Mouse (Mus musculus) heart, adult 9 months (tissue): Measurements from ENCODE around the gene Ttpal.
A peak's percentile ranks its signal among the peaks of the same experiment; 100 is the strongest.

Experiments used
- DNase-seq, 2 experiments: peaks; one replicate each; pipeline ENCODE4 v3.0.0; 2022; ENCODE audit warnings: low spot score in 2 of 2

The Ttpal gene

GRCm38 (mm10) chr2:163592084-163592483 is 10.0 kb upstream of the Ttpal start:
- no peak for DNase-seq

- DNase-seq, result no peak
Observed at GRCm38 (mm10) chr2:163593636-163594282, 8.4 kb upstream of the Ttpal start.

GRCm38 (mm10) chr2:163595119-163595518 is 7.0 kb upstream of the Ttpal start:
- DNase-seq, result peak; percentile 57 to 78

- peak; percentile 90 to 94 for DNase-seq
Observed at GRCm38 (mm10) chr2:163596057-163596872, 5.8 kb upstream of the Ttpal start.

GRCm38 (mm10) chr2:163596873-163597155 is 5.3 kb upstream of the Ttpal start:
- DNase-seq, result no peak

GRCm38 (mm10) chr2:163597661-163598060 is 4.5 kb upstream of the Ttpal start:
- DNase-seq, result no peak

GRCm38 (mm10) chr2:163599226-163599625 is 2.9 kb upstream of the Ttpal start:
- peak in 1 of 2 experiments; percentile 48 for DNase-seq

GRCm38 (mm10) chr2:163601066-163601465 is 1.0 kb upstream of the Ttpal start:
- DNase-seq, result no peak

- DNase-seq, result no peak
Observed at GRCm38 (mm10) chr2:163601712-163602100, 408 bp upstream of the Ttpal start.

- no peak for DNase-seq
Observed at GRCm38 (mm10) chr2:163606161-163606560, 4.0 kb downstream of the Ttpal start.

- DNase-seq, result no peak
Observed at GRCm38 (mm10) chr2:163608008-163608407, 5.9 kb downstream of the Ttpal start.

- peak in 1 of 2 experiments; percentile 35 for DNase-seq
Observed at GRCm38 (mm10) chr2:163609281-163609975, 7.3 kb downstream of the Ttpal start.

- no peak for DNase-seq
Observed at GRCm38 (mm10) chr2:163611176-163611575, 9.1 kb downstream of the Ttpal start.

GRCm38 (mm10) chr2:163613206-163613605 is 11.1 kb downstream of the Ttpal start:
- DNase-seq, result no peak

GRCm38 (mm10) chr2:163613990-163614389 is 11.9 kb downstream of the Ttpal start:
- DNase-seq, result no peak

- no peak for DNase-seq
Observed at GRCm38 (mm10) chr2:163615401-163615800, 13.3 kb downstream of the Ttpal start.

- no peak for DNase-seq
Observed at GRCm38 (mm10) chr2:163615906-163616651, 14.0 kb downstream of the Ttpal start.

GRCm38 (mm10) chr2:163616652-163617227 is 14.6 kb downstream of the Ttpal start:
- no peak for DNase-seq

- no peak for DNase-seq
Observed at GRCm38 (mm10) chr2:163617232-163617863, 15.2 kb downstream of the Ttpal start.

- no peak for DNase-seq
Observed at GRCm38 (mm10) chr2:163617874-163618273, 15.8 kb downstream of the Ttpal start.

GRCm38 (mm10) chr2:163620451-163620850 is 18.3 kb downstream of the Ttpal start:
- DNase-seq, result no peak
